Mouse (Mus musculus) C2C12 (cell line): Measurements from ENCODE around the gene Anxa4.

Experiments used
- CEBPB ChIP-seq: IDR thresholded peaks from one replicate; pipeline ENCODE4 v1.6.1; 2011; ENCODE audit warnings: low read depth, mild to moderate bottlenecking, control low read depth, moderate library complexity
- CTCF ChIP-seq: IDR thresholded peaks from one replicate; pipeline ENCODE4 v1.5.1; 2011; ENCODE audit not compliant: control insufficient read depth, insufficient read depth, insufficient read length
- FOSL1 ChIP-seq: IDR thresholded peaks from one replicate; pipeline ENCODE4 v1.8.0; 2011; ENCODE audit warnings: mild to moderate bottlenecking, low read length; ENCODE audit not compliant: poor library complexity, insufficient read depth, severe bottlenecking
- MAX ChIP-seq: IDR thresholded peaks from one replicate; pipeline ENCODE4 v1.6.1; 2011; ENCODE audit warnings: mild to moderate bottlenecking, control low read depth
- MYOD1 ChIP-seq: IDR thresholded peaks from one replicate; pipeline ENCODE4 v1.6.1; 2011; ENCODE audit warnings: low read depth; ENCODE audit not compliant: control insufficient read depth, insufficient read length
- MYOG ChIP-seq: IDR thresholded peaks from one replicate; pipeline ENCODE4 v1.6.1; 2011; ENCODE audit not compliant: control insufficient read depth, insufficient read length; ENCODE audit errors: extremely low read depth
- USF1 ChIP-seq: IDR thresholded peaks from one replicate; pipeline ENCODE4 v1.6.1; 2011; ENCODE audit warnings: low read depth, mild to moderate bottlenecking, control low read depth, moderate library complexity

GRCm38 (mm10) chr6:86839089-86839488, 45.7 kb upstream of the Anxa4 start:
- TF ChIP-seq CTCF (no peak), MAX (no peak), USF1 (no peak), FOSL1 (no peak), MYOD1 (no peak), CEBPB (no peak), MYOG (no peak)
